Mouse (Mus musculus) intestine, embryonic 16.5 days (tissue): ENCODE results near the gene Oog1. TPM values are rescaled to one million over a fixed set of nuclear protein-coding genes. Genes with fewer than 3 reads are reported as not detected.
"Not testable (repeated sequence)": the region's sequence is repeated elsewhere in the genome, so short reads cannot be mapped to it uniquely, and the experiment has no call there.

ENCODE experiments used
- ATAC-seq: fragments of 200-750 bp; cut with Nextera tagmentation; 2 replicates; pipeline ENCODE4 v1.8.0; 2017; ENCODE audit warnings: moderate TSS enrichment, moderate library complexity
- H3K27ac ChIP-seq: fragments of 300-500 bp; sonication (generic); 2 replicates; pipeline ENCODE4 v1.5.1; 2014; ENCODE audit warnings: mild to moderate bottlenecking, low read length
- H3K27me3 ChIP-seq: fragments of 300-500 bp; sonication (generic); replicated peaks from 2 replicates; pipeline ENCODE4 v1.6.1; 2014; ENCODE audit warnings: low read length, control low read depth, mixed read lengths; ENCODE audit not compliant: control insufficient read depth, insufficient read depth
- H3K36me3 ChIP-seq: fragments of 300-500 bp; sonication (generic); 2 replicates; pipeline ENCODE4 v1.6.1; 2014; ENCODE audit warnings: low read length, control low read depth; ENCODE audit not compliant: control insufficient read depth, insufficient read depth
- H3K4me1 ChIP-seq: fragments of 300-500 bp; sonication (generic); 2 replicates; pipeline ENCODE4 v1.6.1; 2014; ENCODE audit warnings: low read length, control low read depth, mixed read lengths; ENCODE audit not compliant: control insufficient read depth, insufficient read depth
- H3K4me2 ChIP-seq: fragments of 300-500 bp; sonication (generic); 2 replicates; pipeline ENCODE4 v1.6.1; 2014; ENCODE audit warnings: low read depth, low read length, control low read depth
- H3K4me3 ChIP-seq: fragments of 300-500 bp; sonication (generic); 2 replicates; pipeline ENCODE4 v1.5.1; 2014; ENCODE audit warnings: mild to moderate bottlenecking, low read length
- H3K9ac ChIP-seq: fragments of 300-500 bp; sonication (generic); 2 replicates; pipeline ENCODE4 v1.6.1; 2014; ENCODE audit warnings: low read depth, low read length
- H3K9me3 ChIP-seq: fragments of 300-500 bp; sonication (generic); 2 replicates; pipeline ENCODE4 v1.6.1; 2016; ENCODE audit warnings: low read length, control low read depth; ENCODE audit not compliant: control insufficient read depth
- WGBS: fragments of 180-500 bp; shearing (Covaris S2); extraction: QIAGEN DNeasy Blood & Tissue Kit; methylation state at CpG from one replicate; pipeline ENCODE4 v1.1.7; 2014; 5-methylcytosine and 5-hydroxymethylcytosine counted together
- polyA plus RNA-seq: library from polyadenylated mRNA; unstranded; fragments of >200 nt; fragmentation: Nextera tagmentation; extraction: Ambion mirVana; gene quantifications from 2 replicates; pipeline ENCODE4 v1.2.1, GENCODE M21; 2015

Gene Oog1
- not detected in 2 replicates for polyA plus RNA-seq

DNA sequence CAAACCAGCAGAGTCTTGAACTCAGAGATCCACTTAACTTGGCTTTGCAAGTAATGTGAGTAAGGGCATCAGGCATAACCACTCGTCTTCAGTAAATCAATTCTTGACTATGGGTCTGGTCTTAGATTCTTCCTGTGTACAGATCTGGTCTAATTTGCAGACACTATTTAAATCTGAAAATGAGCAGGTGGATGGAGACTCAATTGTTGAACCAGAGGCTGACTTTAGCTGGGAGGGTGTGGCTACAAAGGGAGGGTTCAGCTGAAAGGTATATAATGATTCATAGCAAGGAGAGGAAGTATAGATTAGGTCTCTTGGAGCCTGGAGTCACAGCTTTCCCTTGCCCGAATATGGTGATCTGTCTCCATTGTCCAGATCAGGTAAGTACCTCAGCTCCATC is at the start of gene Oog1:
Gene Oog1, plus strand, starts transcription at position 301 of the 400 bp plus-strand sequence.
- H3K27me3 ChIP-seq, H3K9ac ChIP-seq, H3K4me3 ChIP-seq, H3K36me3 ChIP-seq, ATAC-seq, H3K4me2 ChIP-seq, H3K27ac ChIP-seq, H3K9me3 ChIP-seq, H3K4me1 ChIP-seq: not testable (repeated sequence)
- WGBS = 56% methylated on average over 1 of the region's 2 CpGs

DNA sequence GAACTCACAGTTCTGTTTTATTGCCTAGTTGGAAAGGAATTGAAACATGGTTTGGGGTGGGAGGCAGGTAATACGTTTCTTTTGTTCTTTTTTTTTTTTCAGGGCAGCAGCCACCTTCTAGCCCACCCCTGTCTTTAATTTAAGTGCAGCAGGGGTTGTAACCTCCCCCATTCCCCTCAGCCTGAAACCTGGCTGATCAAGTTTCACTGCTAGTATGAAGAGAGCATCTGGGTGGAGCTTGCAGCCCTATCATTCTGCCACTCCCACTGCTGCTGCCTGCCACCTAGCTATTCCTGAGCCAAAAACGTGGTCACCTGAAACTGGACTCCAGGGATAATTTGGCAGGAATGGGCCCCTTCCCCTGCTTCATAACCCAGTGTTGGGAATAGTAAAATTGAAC is 1.1 kb upstream of the Oog1 start:
- H3K36me3 ChIP-seq, H3K9ac ChIP-seq, H3K27ac ChIP-seq, ATAC-seq, H3K4me3 ChIP-seq, H3K4me1 ChIP-seq, H3K4me2 ChIP-seq, H3K9me3 ChIP-seq, H3K27me3 ChIP-seq: not testable (repeated sequence)
- 4% methylated on average over 2 of the region's 2 CpGs for WGBS

DNA sequence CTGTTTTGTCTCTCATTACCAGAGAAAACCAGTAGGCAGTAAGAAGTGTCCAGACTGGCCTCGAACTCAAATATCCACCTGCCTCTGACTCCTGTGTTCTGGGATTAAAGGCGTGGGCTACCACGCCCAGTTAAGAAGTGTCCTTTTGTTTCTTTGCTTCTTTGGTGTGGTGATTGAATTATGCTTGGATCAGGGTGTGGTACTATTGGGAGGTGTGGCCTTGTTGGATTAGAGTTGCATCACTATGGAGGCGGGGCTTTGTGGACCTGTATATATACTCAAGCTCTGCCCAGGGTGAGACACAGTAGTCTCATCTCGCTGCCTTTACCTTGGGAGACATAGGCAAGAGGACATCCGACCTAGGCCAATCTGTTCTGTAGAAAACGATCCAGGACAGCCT is 16.1 kb downstream of the Oog1 start, which contains the start of gene Gm4027:
Gene Gm4027, plus strand, starts transcription at position 301 of the 400 bp plus-strand sequence.
- 93% methylated on average over 3 of the region's 7 CpGs for WGBS
- not testable (repeated sequence) for H3K9ac ChIP-seq, ATAC-seq, H3K4me2 ChIP-seq, H3K4me1 ChIP-seq, H3K4me3 ChIP-seq, H3K9me3 ChIP-seq, H3K27me3 ChIP-seq, H3K36me3 ChIP-seq, H3K27ac ChIP-seq

DNA sequence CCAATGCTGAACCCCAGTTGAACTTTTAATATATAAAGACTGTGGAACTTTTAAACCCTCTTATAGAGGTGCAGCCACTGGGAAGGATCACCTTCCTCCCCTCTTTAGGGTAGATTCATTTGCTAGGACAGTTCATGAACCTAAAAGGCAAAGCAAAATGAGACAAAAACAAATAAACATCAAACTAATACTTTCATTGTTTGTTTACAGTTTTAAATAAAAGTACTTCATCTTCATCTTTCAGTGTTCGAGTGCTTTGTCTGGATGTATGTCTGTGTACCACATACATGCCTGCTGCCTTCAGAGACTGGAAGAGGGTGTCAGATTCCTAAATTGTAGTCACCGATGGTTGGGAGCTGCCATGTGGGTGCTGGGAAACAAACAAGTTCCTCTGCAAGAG is 42.0 kb downstream of the Oog1 start, which contains the start of gene Gm16381:
Gene Gm16381, minus strand, starts transcription at position 101 of the 400 bp plus-strand sequence.
- not testable (repeated sequence) for H3K4me2 ChIP-seq, H3K27ac ChIP-seq, H3K9ac ChIP-seq, H3K27me3 ChIP-seq, H3K4me3 ChIP-seq, H3K9me3 ChIP-seq, H3K36me3 ChIP-seq, ATAC-seq, H3K4me1 ChIP-seq
- 64% methylated on average over 1 of the region's 2 CpGs for WGBS

DNA sequence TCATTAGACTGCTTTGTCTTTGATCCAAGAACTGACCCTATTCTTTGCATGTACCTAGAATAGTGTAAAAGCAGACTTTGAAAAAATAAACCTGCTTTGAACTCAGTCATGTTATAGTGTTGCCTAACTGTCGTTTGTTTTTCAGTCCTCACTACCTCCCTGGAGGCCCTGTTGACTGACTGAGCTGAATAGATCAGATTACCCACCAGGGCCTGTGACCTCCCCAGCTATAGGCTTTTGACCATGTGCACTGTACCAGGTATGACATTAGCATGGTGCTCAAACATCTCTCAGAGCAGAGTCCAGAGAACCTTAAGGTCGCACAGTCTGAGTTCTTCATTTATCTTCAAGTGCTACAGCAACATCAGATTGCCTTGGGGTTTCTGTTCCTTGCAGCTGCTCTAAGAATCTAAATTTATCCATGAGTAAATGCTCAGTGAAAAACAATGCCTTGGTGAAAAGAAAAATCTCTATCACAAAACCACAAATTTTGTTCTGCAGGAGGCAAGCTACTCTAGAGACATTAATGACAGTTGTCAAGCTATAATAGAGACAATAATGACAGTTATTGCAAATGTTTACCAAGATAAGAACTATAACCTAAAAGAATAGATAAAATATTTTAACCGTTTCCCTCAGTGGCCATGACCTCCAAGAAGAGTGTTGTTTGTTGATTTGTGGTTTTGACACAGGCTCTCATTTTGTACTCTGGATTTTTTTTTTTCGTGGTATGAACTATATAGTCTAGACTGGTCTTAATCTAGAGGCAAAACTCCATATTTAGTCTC is 50.6 kb downstream of the Oog1 start:
- 47% methylated on average over 2 of the region's 4 CpGs for WGBS
- not testable (repeated sequence) for ATAC-seq

More for the DNA sequence above, 50.6 kb downstream of the Oog1 start:
- H3K27me3 ChIP-seq, H3K4me1 ChIP-seq, H3K27ac ChIP-seq, H3K9ac ChIP-seq, H3K4me3 ChIP-seq, H3K9me3 ChIP-seq, H3K36me3 ChIP-seq, H3K4me2 ChIP-seq: not testable (repeated sequence)

Other genes starting within 250 kb of the Oog1 start
- gene Sptlc2, start 214.3 kb upstream of the Oog1 start, polyA plus RNA-seq = 126 and 133 TPM in 2 replicates
- 258 and 261 TPM in 2 replicates for gene Slirp, start 158.8 kb upstream of the Oog1 start, polyA plus RNA-seq
- gene Alkbh1, start 158.7 kb upstream of the Oog1 start, polyA plus RNA-seq = 43.9 and 52.0 TPM in 2 replicates
- 100.0 and 107 TPM in 2 replicates for gene Snw1, start 130.4 kb upstream of the Oog1 start, polyA plus RNA-seq
- not detected in 2 replicates for gene Gm5788, start 108.0 kb upstream of the Oog1 start, polyA plus RNA-seq
- not detected in 2 replicates for gene Gm8300, start 88.4 kb upstream of the Oog1 start, polyA plus RNA-seq
- gene Gm4027, start 16.2 kb downstream of the Oog1 start, polyA plus RNA-seq = not detected in 2 replicates
- gene Gm16381, start 41.9 kb downstream of the Oog1 start, polyA plus RNA-seq = not detected in 2 replicates
- gene Gm21319, start 173.1 kb downstream of the Oog1 start, polyA plus RNA-seq = not detected in 2 replicates
- not detected in 2 replicates for gene Gm21936, start 192.8 kb downstream of the Oog1 start, polyA plus RNA-seq
- gene BB287469, start 213.9 kb downstream of the Oog1 start, polyA plus RNA-seq = not detected in 2 replicates
- gene Gm2001, start 239.7 kb downstream of the Oog1 start, polyA plus RNA-seq = not detected in 2 replicates